Mouse (Mus musculus): ENCODE results near the gene Lmtk2. TPM values are rescaled to one million over a fixed set of nuclear protein-coding genes. Genes with fewer than 3 reads are reported as not detected.

The Lmtk2 gene
- polyA plus RNA-seq, 1 experiment from 2014 or later = 4.8 TPM

GRCm38 (mm10) chr5:144159137-144159536 is 58.9 kb downstream of the Lmtk2 start:
- Histone ChIP-seq H3K27ac (ENCODE audit: low read length) (peak overlapping the region; percentile 85), H3K4me2 (ENCODE audit: low read depth, low read length) (no peak overlapping the region), H3K4me3 (ENCODE audit: low read length) (no peak overlapping the region), H3K36me3 (ENCODE audit: control insufficient read depth, insufficient read depth, low read length) (no peaks in the 10 kb centered on the region; the same call in 1 of the 2 replicates), H3K27me3 (replicated peaks; ENCODE audit: control insufficient read depth, insufficient read depth, low read length) (no peaks in the 10 kb centered on the region), H3K4me1 (ENCODE audit: control insufficient read depth, insufficient read depth, low read length) (peaks cover 12% of the 10 kb centered on the region), H3K9me3 (ENCODE audit: control insufficient read depth, low read length) (no peaks in the 10 kb centered on the region), H3K9ac (ENCODE audit: low read depth, low read length) (no peak overlapping the region)
- peak; percentile 74 for ATAC-seq
- WGBS = 85% methylated on average over 8 of the region's 8 CpGs

GRCm38 (mm10) chr5:144162080-144162812 is 62.0 kb downstream of the Lmtk2 start:
- Histone ChIP-seq H3K4me1 (ENCODE audit: control insufficient read depth, insufficient read depth, low read length) (peaks cover 12% of the 10 kb centered on the region), H3K27ac (ENCODE audit: low read length) (no peak overlapping the region), H3K4me3 (ENCODE audit: low read length) (no peak overlapping the region), H3K9ac (ENCODE audit: low read depth, low read length) (no peak overlapping the region), H3K9me3 (ENCODE audit: control insufficient read depth, low read length) (no peaks in the 10 kb centered on the region), H3K4me2 (ENCODE audit: low read depth, low read length) (no peak overlapping the region), H3K27me3 (replicated peaks; ENCODE audit: control insufficient read depth, insufficient read depth, low read length) (no peaks in the 10 kb centered on the region), H3K36me3 (ENCODE audit: control insufficient read depth, insufficient read depth, low read length) (0 out of 2 replicates have a peak, but pooled peaks cover 3% of the 10 kb centered on the region)
- no peak for ATAC-seq
- 82% methylated on average over 5 of the region's 5 CpGs for WGBS

- 78% methylated on average over 10 of the region's 10 CpGs for WGBS
- no peak for ATAC-seq
- Histone ChIP-seq H3K36me3 (ENCODE audit: control insufficient read depth, insufficient read depth, low read length) (0 out of 2 replicates have a peak, but pooled peaks cover 3% of the 10 kb centered on the region), H3K4me2 (ENCODE audit: low read depth, low read length) (no peak overlapping the region), H3K9me3 (ENCODE audit: control insufficient read depth, low read length) (no peaks in the 10 kb centered on the region), H3K27ac (ENCODE audit: low read length) (no peak overlapping the region), H3K27me3 (replicated peaks; ENCODE audit: control insufficient read depth, insufficient read depth, low read length) (no peaks in the 10 kb centered on the region), H3K4me1 (ENCODE audit: control insufficient read depth, insufficient read depth, low read length) (peaks cover 10% of the 10 kb centered on the region), H3K9ac (ENCODE audit: low read depth, low read length) (no peak overlapping the region), H3K4me3 (ENCODE audit: low read length) (no peak overlapping the region)
These were observed 62.7 kb downstream of the Lmtk2 start for GRCm38 (mm10) chr5:144162813-144163517.

- H3K4me3 ChIP-seq (ENCODE audit: low read length) = no peak overlapping the region
- 82% methylated on average over 3 of the region's 3 CpGs for WGBS
These were observed 65.5 kb downstream of the Lmtk2 start for GRCm38 (mm10) chr5:144165756-144166155.

GRCm38 (mm10) chr5:144169275-144169975 is 69.2 kb downstream of the Lmtk2 start:
- H3K4me2 ChIP-seq (ENCODE audit: low read depth, low read length) = no peak overlapping the region
- H3K27me3 ChIP-seq (replicated peaks; ENCODE audit: control insufficient read depth, insufficient read depth, low read length) = no peaks in the 10 kb centered on the region
- ATAC-seq = no peak
- H3K4me1 ChIP-seq (ENCODE audit: control insufficient read depth, insufficient read depth, low read length) = no peaks in the 10 kb centered on the region
- H3K27ac ChIP-seq (ENCODE audit: low read length) = no peak overlapping the region
- H3K9me3 ChIP-seq (ENCODE audit: control insufficient read depth, low read length) = no peaks in the 10 kb centered on the region
- no peak overlapping the region for H3K4me3 ChIP-seq (ENCODE audit: low read length)
- H3K36me3 ChIP-seq (ENCODE audit: control insufficient read depth, insufficient read depth, low read length) = 0 out of 2 replicates have a peak, but pooled peaks cover 3% of the 10 kb centered on the region
- 89% methylated on average over 8 of the region's 8 CpGs for WGBS
- H3K9ac ChIP-seq (ENCODE audit: low read depth, low read length) = no peak overlapping the region

More at GRCm38 (mm10) chr5:144165756-144166155, 65.5 kb downstream of the Lmtk2 start:
- Histone ChIP-seq H3K27me3 (replicated peaks; ENCODE audit: control insufficient read depth, insufficient read depth, low read length) (no peaks in the 10 kb centered on the region), H3K4me2 (ENCODE audit: low read depth, low read length) (no peak overlapping the region), H3K4me1 (ENCODE audit: control insufficient read depth, insufficient read depth, low read length) (no peaks in the 10 kb centered on the region), H3K9ac (ENCODE audit: low read depth, low read length) (no peak overlapping the region), H3K27ac (ENCODE audit: low read length) (no peak overlapping the region), H3K9me3 (ENCODE audit: control insufficient read depth, low read length) (no peaks in the 10 kb centered on the region), H3K36me3 (ENCODE audit: control insufficient read depth, insufficient read depth, low read length) (0 out of 2 replicates have a peak, but pooled peaks cover 3% of the 10 kb centered on the region)
- ATAC-seq = no peak

- H3K4me3 ChIP-seq (ENCODE audit: low read length) = no peak overlapping the region
- H3K36me3 ChIP-seq (ENCODE audit: control insufficient read depth, insufficient read depth, low read length) = 0 out of 2 replicates have a peak, but pooled peaks cover 7% of the 10 kb centered on the region
- H3K27me3 ChIP-seq (replicated peaks; ENCODE audit: control insufficient read depth, insufficient read depth, low read length) = no peaks in the 10 kb centered on the region
- no peaks in the 10 kb centered on the region for H3K9me3 ChIP-seq (ENCODE audit: control insufficient read depth, low read length)
- no peak overlapping the region for H3K4me2 ChIP-seq (ENCODE audit: low read depth, low read length)
- H3K9ac ChIP-seq (ENCODE audit: low read depth, low read length) = no peak overlapping the region
- WGBS = 96% methylated on average over 18 of the region's 18 CpGs
- H3K27ac ChIP-seq (ENCODE audit: low read length) = no peak overlapping the region
- no peak for ATAC-seq
- H3K4me1 ChIP-seq (ENCODE audit: control insufficient read depth, insufficient read depth, low read length) = no peaks in the 10 kb centered on the region
These were observed 73.4 kb downstream of the Lmtk2 start for GRCm38 (mm10) chr5:144173648-144174047.

GRCm38 (mm10) chr5:144178216-144178615 is 78.0 kb downstream of the Lmtk2 start:
- Histone ChIP-seq H3K4me1 (ENCODE audit: control insufficient read depth, insufficient read depth, low read length) (peaks cover 1% of the 10 kb centered on the region; the same call in 1 of the 2 replicates), H3K9ac (ENCODE audit: low read depth, low read length) (no peak overlapping the region), H3K4me3 (ENCODE audit: low read length) (no peak overlapping the region), H3K4me2 (ENCODE audit: low read depth, low read length) (no peak overlapping the region), H3K27ac (ENCODE audit: low read length) (no peak overlapping the region), H3K36me3 (ENCODE audit: control insufficient read depth, insufficient read depth, low read length) (0 out of 2 replicates have a peak, but pooled peaks cover 7% of the 10 kb centered on the region), H3K27me3 (replicated peaks; ENCODE audit: control insufficient read depth, insufficient read depth, low read length) (no peaks in the 10 kb centered on the region), H3K9me3 (ENCODE audit: control insufficient read depth, low read length) (no peaks in the 10 kb centered on the region)
- no peak for ATAC-seq
- WGBS = 33% methylated on average over 6 of the region's 6 CpGs

GRCm38 (mm10) chr5:144181249-144181648 is 81.0 kb downstream of the Lmtk2 start:
- Histone ChIP-seq H3K4me2 (ENCODE audit: low read depth, low read length) (no peak overlapping the region), H3K4me3 (ENCODE audit: low read length) (no peak overlapping the region), H3K9me3 (ENCODE audit: control insufficient read depth, low read length) (no peaks in the 10 kb centered on the region), H3K4me1 (ENCODE audit: control insufficient read depth, insufficient read depth, low read length) (peaks cover 5% of the 10 kb centered on the region), H3K9ac (ENCODE audit: low read depth, low read length) (no peak overlapping the region), H3K27ac (ENCODE audit: low read length) (no peak overlapping the region), H3K27me3 (replicated peaks; ENCODE audit: control insufficient read depth, insufficient read depth, low read length) (no peaks in the 10 kb centered on the region), H3K36me3 (ENCODE audit: control insufficient read depth, insufficient read depth, low read length) (peaks cover 5% of the 10 kb centered on the region; the same call in 1 of the 2 replicates)
- ATAC-seq = no peak
- 94% methylated on average over 7 of the region's 7 CpGs for WGBS
